Mouse (Mus musculus) hindbrain, embryonic 16.5 days (tissue): ENCODE measurements around the gene Dnajb13. TPM values are rescaled to one million over a fixed set of nuclear protein-coding genes. Genes with fewer than 3 reads are reported as not detected.

Source experiments
- ATAC-seq: fragments of 200-750 bp; cut with Nextera tagmentation; 2 replicates; pipeline ENCODE4 v1.8.0; 2017; ENCODE audit warnings: moderate TSS enrichment, moderate library complexity
- H3K27ac ChIP-seq: fragments of 300-500 bp; sonication (generic); 2 replicates; pipeline ENCODE4 v1.5.1; 2014; ENCODE audit warnings: low read depth, mild to moderate bottlenecking, control low read depth, low read length, moderate library complexity
- H3K27me3 ChIP-seq: fragments of 300-500 bp; sonication (generic); replicated peaks from 2 replicates; pipeline ENCODE4 v1.6.1; 2014; ENCODE audit warnings: low read length; ENCODE audit not compliant: control insufficient read depth, insufficient read depth
- H3K36me3 ChIP-seq: fragments of 300-500 bp; sonication (generic); 2 replicates; pipeline ENCODE4 v1.6.1; 2014; ENCODE audit warnings: mild to moderate bottlenecking, low read length, moderate library complexity, mixed read lengths; ENCODE audit not compliant: control insufficient read depth, insufficient read depth
- H3K4me1 ChIP-seq: fragments of 300-500 bp; sonication (generic); 2 replicates; pipeline ENCODE4 v1.6.1; 2014; ENCODE audit warnings: low read depth, low read length; ENCODE audit not compliant: control insufficient read depth, insufficient read depth
- H3K4me2 ChIP-seq: fragments of 300-500 bp; sonication (generic); 2 replicates; pipeline ENCODE4 v1.6.1; 2014; ENCODE audit warnings: mild to moderate bottlenecking, low read length, control low read depth, moderate library complexity
- H3K4me3 ChIP-seq: fragments of 300-500 bp; sonication (generic); 2 replicates; pipeline ENCODE4 v1.5.1; 2014; ENCODE audit warnings: mild to moderate bottlenecking, low read length, control low read depth, moderate library complexity
- H3K9ac ChIP-seq: fragments of 300-500 bp; sonication (generic); 2 replicates; pipeline ENCODE4 v1.6.1; 2014; ENCODE audit warnings: low read depth, mild to moderate bottlenecking, control low read depth, low read length, moderate library complexity
- H3K9me3 ChIP-seq: fragments of 300-500 bp; sonication (generic); 2 replicates; pipeline ENCODE4 v1.6.1; 2014; ENCODE audit warnings: mild to moderate bottlenecking, low read length, moderate library complexity; ENCODE audit not compliant: control insufficient read depth
- WGBS: fragments of 180-500 bp; shearing (Covaris S2); extraction: QIAGEN DNeasy Blood & Tissue Kit; methylation state at CpG from one replicate; pipeline ENCODE4 v1.1.7; 2014; 5-methylcytosine and 5-hydroxymethylcytosine counted together
- polyA plus RNA-seq: library from polyadenylated mRNA; unstranded; fragments of >200 nt; fragmentation: Nextera tagmentation; extraction: Ambion mirVana; gene quantifications from 2 replicates; pipeline ENCODE4 v1.2.1, GENCODE M21; 2015

Dnajb13 gene
- polyA plus RNA-seq = 6.8 and 8.6 TPM in 2 replicates

GRCm38 (mm10) chr7:100514573-100514972, at the start of gene Dnajb13:
Dnajb13 (minus strand) TSS chr7:100514960.
- no peaks in the 10 kb centered on the region for H3K9me3 ChIP-seq
- peak; percentile 79 for ATAC-seq
- no peak within 1 kb of the TSS for H3K27ac ChIP-seq
- H3K4me1 ChIP-seq = peaks cover 2% of the 10 kb centered on the region; the same call in 1 of the 2 replicates
- H3K4me2 ChIP-seq = peak within 1 kb of the TSS; percentile 26
- WGBS = 47% methylated on average over 11 of the region's 11 CpGs
- no peak within 1 kb of the TSS for H3K4me3 ChIP-seq
- no peaks in the 10 kb centered on the region for H3K36me3 ChIP-seq
- no peaks in the 10 kb centered on the region for H3K27me3 ChIP-seq
- no peak within 1 kb of the TSS for H3K9ac ChIP-seq

- H3K4me3 ChIP-seq = no peak overlapping the region
- no peak for ATAC-seq
- H3K4me1 ChIP-seq = no peaks in the 10 kb centered on the region
- H3K4me2 ChIP-seq = no peak overlapping the region
- H3K36me3 ChIP-seq = peaks cover 6% of the 10 kb centered on the region; the same call in 1 of the 2 replicates
- H3K9me3 ChIP-seq = no peaks in the 10 kb centered on the region
- H3K27me3 ChIP-seq = no peaks in the 10 kb centered on the region
- H3K27ac ChIP-seq = peak overlapping the region; percentile 30
- 62% methylated on average over 11 of the region's 11 CpGs for WGBS
- H3K9ac ChIP-seq = no peak overlapping the region
Observed at GRCm38 (mm10) chr7:100561861-100562587, 47.3 kb upstream of the Dnajb13 start.

GRCm38 (mm10) chr7:100559331-100559730, 44.6 kb upstream of the Dnajb13 start:
- H3K36me3 ChIP-seq = no peaks in the 10 kb centered on the region
- H3K27me3 ChIP-seq = no peaks in the 10 kb centered on the region
- 90% methylated on average over 4 of the region's 4 CpGs for WGBS
- H3K9ac ChIP-seq = no peak overlapping the region
- no peaks in the 10 kb centered on the region for H3K9me3 ChIP-seq
- no peak overlapping the region for H3K27ac ChIP-seq
- peaks cover 11% of the 10 kb centered on the region for H3K4me1 ChIP-seq
- no peak overlapping the region for H3K4me3 ChIP-seq
- ATAC-seq = no peak
- no peak overlapping the region for H3K4me2 ChIP-seq

GRCm38 (mm10) chr7:100557241-100557640, 42.5 kb upstream of the Dnajb13 start:
- Histone ChIP-seq H3K27ac (no peak overlapping the region), H3K4me2 (no peak overlapping the region), H3K36me3 (no peaks in the 10 kb centered on the region), H3K9ac (no peak overlapping the region), H3K27me3 (no peaks in the 10 kb centered on the region), H3K4me1 (peaks cover 13% of the 10 kb centered on the region), H3K4me3 (no peak overlapping the region), H3K9me3 (no peaks in the 10 kb centered on the region)
- WGBS = 89% methylated on average over 5 of the region's 5 CpGs
- ATAC-seq = no peak

GRCm38 (mm10) chr7:100555431-100555951, 40.7 kb upstream of the Dnajb13 start:
- 15% methylated on average over 13 of the region's 13 CpGs for WGBS
- H3K9me3 ChIP-seq = no peaks in the 10 kb centered on the region
- H3K27me3 ChIP-seq = no peaks in the 10 kb centered on the region
- peak; percentile 93 for ATAC-seq
- H3K4me3 ChIP-seq = no peak overlapping the region
- no peaks in the 10 kb centered on the region for H3K36me3 ChIP-seq
- H3K4me1 ChIP-seq = peaks cover 13% of the 10 kb centered on the region
- H3K27ac ChIP-seq = peak overlapping the region; percentile 89
- peak overlapping the region; percentile 6; the same call in 1 of the 2 replicates for H3K4me2 ChIP-seq
- H3K9ac ChIP-seq = peak overlapping the region; percentile 8

- H3K4me3 ChIP-seq = no peak overlapping the region
- H3K4me1 ChIP-seq = peaks cover 13% of the 10 kb centered on the region
- WGBS = 58% methylated on average over 5 of the region's 5 CpGs
- ATAC-seq = no peak; the same call in 1 of the 2 replicates
- H3K9ac ChIP-seq = no peak overlapping the region; the same call in 1 of the 2 replicates
- H3K36me3 ChIP-seq = no peaks in the 10 kb centered on the region
- H3K27ac ChIP-seq = peak overlapping the region; percentile 89
- no peaks in the 10 kb centered on the region for H3K27me3 ChIP-seq
- no peaks in the 10 kb centered on the region for H3K9me3 ChIP-seq
- H3K4me2 ChIP-seq = no peak overlapping the region
Observed at GRCm38 (mm10) chr7:100554939-100555338, 40.2 kb upstream of the Dnajb13 start.

GRCm38 (mm10) chr7:100550338-100551007, 35.7 kb upstream of the Dnajb13 start:
- H3K9ac ChIP-seq = no peak overlapping the region
- ATAC-seq = 0 out of 2 replicates have a peak, but pooled peaks have one; percentile 18

GRCm38 (mm10) chr7:100549796-100550195, 35.0 kb upstream of the Dnajb13 start:
- no peak for ATAC-seq

More at GRCm38 (mm10) chr7:100550338-100551007, 35.7 kb upstream of the Dnajb13 start:
- no peaks in the 10 kb centered on the region for H3K9me3 ChIP-seq
- peaks cover 10% of the 10 kb centered on the region for H3K4me1 ChIP-seq
- WGBS = 49% methylated on average over 5 of the region's 5 CpGs
- H3K27ac ChIP-seq = no peak overlapping the region
- H3K27me3 ChIP-seq = no peaks in the 10 kb centered on the region
- no peak overlapping the region for H3K4me3 ChIP-seq
- no peaks in the 10 kb centered on the region; the same call in 1 of the 2 replicates for H3K36me3 ChIP-seq
- no peak overlapping the region for H3K4me2 ChIP-seq

GRCm38 (mm10) chr7:100547631-100548030, 32.9 kb upstream of the Dnajb13 start:
- no peaks in the 10 kb centered on the region; the same call in 1 of the 2 replicates for H3K36me3 ChIP-seq
- no peaks in the 10 kb centered on the region for H3K9me3 ChIP-seq
- H3K9ac ChIP-seq = no peak overlapping the region
- WGBS = 86% methylated on average over 4 of the region's 4 CpGs
- no peaks in the 10 kb centered on the region for H3K27me3 ChIP-seq
- H3K4me1 ChIP-seq = no peaks in the 10 kb centered on the region; the same call in 1 of the 2 replicates
- ATAC-seq = no peak
- no peak overlapping the region for H3K4me2 ChIP-seq
- H3K27ac ChIP-seq = no peak overlapping the region
- H3K4me3 ChIP-seq = no peak overlapping the region

More at GRCm38 (mm10) chr7:100549796-100550195, 35.0 kb upstream of the Dnajb13 start:
- Histone ChIP-seq H3K4me3 (no peak overlapping the region), H3K27me3 (no peaks in the 10 kb centered on the region), H3K4me2 (no peak overlapping the region), H3K9ac (no peak overlapping the region), H3K4me1 (peaks cover 4% of the 10 kb centered on the region), H3K9me3 (no peaks in the 10 kb centered on the region), H3K36me3 (no peaks in the 10 kb centered on the region; the same call in 1 of the 2 replicates), H3K27ac (no peak overlapping the region)
- WGBS = 81% methylated on average over 3 of the region's 3 CpGs
